Mouse (Mus musculus) ovary, postnatal 10 days (tissue): ENCODE measurements around the gene Fam219b.

Experiments used
- DNase-seq: peaks from one replicate; pipeline ENCODE4 v3.0.0; 2022; ENCODE audit warnings: low spot score

Fam219b gene

GRCm38 (mm10) chr9:57564609-57565008, 27.3 kb downstream of the Fam219b start:
- DNase-seq: no peak

GRCm38 (mm10) chr9:57565741-57566221, 28.5 kb downstream of the Fam219b start:
- peak; percentile 22 for DNase-seq

DNA sequence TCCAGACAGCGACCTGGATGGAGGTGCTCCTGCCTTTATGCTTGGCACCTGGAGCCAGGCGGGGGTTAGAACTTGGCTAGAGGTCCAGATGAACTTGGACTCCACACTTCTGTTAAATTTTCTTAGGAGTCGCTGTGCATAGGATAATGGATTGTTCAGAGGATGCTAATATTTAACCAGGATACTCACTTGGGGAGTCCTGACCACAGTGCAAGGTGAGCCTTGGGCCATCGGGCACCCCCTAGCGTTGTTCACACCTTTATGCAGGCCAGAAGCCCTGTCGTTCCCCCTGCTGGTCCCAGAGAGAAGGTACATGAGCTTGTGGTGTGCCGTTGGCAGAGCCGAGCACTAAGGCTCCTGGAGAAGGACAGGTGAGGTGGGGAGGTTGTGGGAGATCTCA, 29.5 kb downstream of the Fam219b start:
- no peak for DNase-seq

DNA sequence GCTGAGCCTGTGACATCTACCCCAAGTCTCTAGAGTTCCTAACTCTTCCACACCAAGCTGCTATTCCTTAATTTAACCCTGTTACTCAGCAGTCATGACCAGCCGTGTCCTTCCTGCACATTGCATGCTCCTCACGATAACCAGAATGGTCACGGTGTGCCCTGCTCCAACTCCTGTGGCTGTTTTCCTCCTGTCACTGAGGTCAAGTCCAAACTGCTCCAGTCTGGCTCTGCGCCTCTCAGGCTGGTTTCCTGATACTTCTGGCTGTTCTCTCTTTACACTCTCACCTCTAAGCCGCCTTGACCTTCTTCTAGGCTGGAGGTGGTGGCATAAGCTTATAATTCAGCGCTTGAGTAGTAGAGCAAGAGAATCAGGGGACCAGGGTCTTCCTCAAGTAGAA, 31.2 kb downstream of the Fam219b start:
- DNase-seq: no peak

DNA sequence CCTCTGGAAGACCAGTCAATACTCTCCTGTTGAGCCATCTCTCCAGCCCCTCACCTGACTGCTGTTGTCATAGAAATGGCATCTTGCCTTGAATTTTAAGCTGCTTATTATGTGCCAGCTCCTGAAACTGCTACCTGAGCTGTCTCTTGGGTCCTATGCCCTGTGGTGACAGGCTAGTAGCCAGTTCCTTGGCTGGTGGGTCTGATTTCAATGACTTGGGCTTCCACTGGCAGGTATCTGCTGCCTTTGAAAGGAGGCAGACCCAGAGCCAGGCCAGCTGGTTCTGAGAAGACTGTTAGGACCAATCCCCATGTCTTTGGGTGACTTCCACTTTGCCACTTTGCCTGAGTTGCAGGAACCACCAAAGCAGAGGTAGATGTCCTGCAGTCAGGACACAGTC, 37.1 kb downstream of the Fam219b start:
- no peak for DNase-seq

DNA sequence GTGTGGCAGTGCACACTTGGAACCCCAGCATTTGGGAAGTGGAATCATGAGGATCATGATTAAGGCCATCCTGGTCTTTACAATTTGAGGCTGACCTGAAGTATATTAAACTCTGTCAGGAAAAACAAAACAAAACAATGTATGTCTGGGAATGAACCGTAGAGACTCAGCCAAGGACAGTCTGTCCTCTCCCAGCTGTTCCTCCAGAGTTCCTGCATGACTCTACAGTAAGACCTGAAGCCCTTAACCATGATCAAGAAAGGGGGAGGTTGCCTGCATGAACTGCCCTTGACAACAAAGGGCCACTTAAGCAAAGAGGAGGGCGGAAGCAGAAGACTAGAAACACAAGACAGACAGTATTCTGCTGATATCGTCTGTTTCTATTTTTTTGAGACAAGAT, 38.2 kb downstream of the Fam219b start:
- no peak for DNase-seq

- DNase-seq: no peak
Observed at GRCm38 (mm10) chr9:57577144-57577849, 40.0 kb downstream of the Fam219b start.

DNA sequence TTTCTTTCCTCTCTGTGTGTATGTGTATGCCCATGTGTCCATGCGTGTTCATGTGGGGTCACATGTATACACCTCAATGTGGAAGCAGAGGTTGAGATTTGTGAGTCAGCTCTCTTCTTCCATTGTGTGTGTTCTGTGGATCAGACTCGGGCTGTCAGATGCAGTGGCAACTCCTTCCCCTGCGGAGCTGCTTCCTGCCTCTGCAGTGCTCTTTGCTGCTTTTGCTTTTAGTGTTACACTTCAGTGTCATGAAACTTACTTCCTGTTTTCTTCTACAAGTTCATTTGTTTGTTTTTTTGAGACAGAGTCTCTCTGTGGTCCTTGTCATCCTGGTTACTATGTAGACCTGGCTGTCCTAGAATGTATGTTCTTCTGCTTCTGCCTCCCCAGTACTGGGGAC, 47.7 kb downstream of the Fam219b start:
- no peak for DNase-seq

GRCm38 (mm10) chr9:57589224-57590126, 52.1 kb downstream of the Fam219b start, which contains the start of gene Ulk3:
Gene Ulk3, plus strand, starts transcription at chr9:57589452.
- DNase-seq: peak; percentile 58

GRCm38 (mm10) chr9:57590726-57591125, 53.4 kb downstream of the Fam219b start:
- DNase-seq: no peak
